In the genomic region with DNA sequence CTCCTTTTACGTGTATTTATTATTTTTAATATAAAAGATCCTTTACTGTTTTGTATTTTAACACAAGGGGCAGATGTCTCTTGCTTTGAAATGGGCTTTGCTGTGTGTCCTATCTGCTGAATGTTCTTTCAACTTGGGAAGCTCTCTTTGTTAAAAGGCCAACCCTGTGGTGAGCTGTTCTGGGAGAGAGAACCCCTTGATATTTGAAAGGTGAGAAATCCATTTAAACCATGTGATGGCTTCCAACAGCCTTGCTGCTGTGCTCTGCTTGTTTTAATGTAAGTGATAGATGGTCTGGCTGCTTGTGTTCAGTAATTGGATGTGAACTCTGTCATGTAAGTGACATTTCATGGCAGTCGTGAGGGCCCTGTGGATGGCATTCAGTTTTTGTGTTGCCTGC, we compare ENCODE assay signal across 18 mouse cellular contexts.
DNase-seq lines count a peak whose midpoint lies in the region; ATAC-seq and TF ChIP-seq lines count a peak whose summit lies in the region.
"Had no signal": no experiment of that assay in that cellular context is flagged by ENCODE, and none has a peak within 500 bp of the region (broad histone marks: within the 10 kb centered on the region; RNA-seq: fewer than 3 reads in every experiment).

No protein-coding gene starts in this region.

- H3K27me3 ChIP-seq in heart, postnatal 0 days (ENCODE audit: control insufficient read depth, insufficient read depth, low read length), result no peaks in the 10 kb centered on the region
- H3K27me3 ChIP-seq in heart, embryonic 11.5 days (ENCODE audit: control insufficient read depth, insufficient read depth, low read length), result no peaks in the 10 kb centered on the region
- no peaks in the 10 kb centered on the region for H3K27me3 ChIP-seq in midbrain, embryonic 12.5 days
- H3K27me3 ChIP-seq in midbrain, embryonic 11.5 days (ENCODE audit: control insufficient read depth, insufficient read depth, low read length), result no peaks in the 10 kb centered on the region
- H3K27me3 ChIP-seq in liver, postnatal 0 days (ENCODE audit: insufficient read depth, low read length), result no peaks in the 10 kb centered on the region
- H3K27me3 ChIP-seq: embryonic facial prominence, embryonic 15.5 days; intestine, embryonic 15.5 days; limb, embryonic 13.5 days; stomach, embryonic 15.5 days had no signal

- no peak for DNase-seq in heart, postnatal 0 days (ENCODE audit: low spot score)
- DNase-seq in midbrain, embryonic 11.5 days (ENCODE audit: low spot score, missing footprints), result no peak
- no peak for DNase-seq in liver, postnatal 0 days
- DNase-seq in testis, postnatal 10 days (ENCODE audit: low spot score), result no peak
- DNase-seq: cerebellum, adult 9-11 months; gastrocnemius, postnatal 10 days; heart, postnatal 14 days; kidney, postnatal 10 days; lung, adult 18-20 months; spleen, adult 18-20 months had no signal

- TF ChIP-seq EP300 in heart, postnatal 0 days (IDR thresholded peaks at IDR 0.05; ENCODE audit: low read depth), result no peak
- TF ChIP-seq EP300 in liver, postnatal 0 days (IDR thresholded peaks at IDR 0.05; ENCODE audit: low read depth), result no peak

- no peak for TF ChIP-seq CTCF in heart, postnatal 0 days (IDR thresholded peaks at IDR 0.05; ENCODE audit: low read depth)
- no peak for TF ChIP-seq CTCF in liver, postnatal 0 days (IDR thresholded peaks at IDR 0.05; ENCODE audit: low read depth)

- WGBS in heart, postnatal 0 days, result 86% methylated on average over 2 of the region's 2 CpGs
- WGBS in heart, embryonic 11.5 days (ENCODE audit: insufficient replicate concordance), result 69% methylated on average over 2 of the region's 2 CpGs
- WGBS in midbrain, embryonic 12.5 days, result 17% methylated on average over 2 of the region's 2 CpGs
- WGBS in midbrain, embryonic 11.5 days, result 33% methylated on average over 2 of the region's 2 CpGs
- 84% methylated on average over 2 of the region's 2 CpGs for WGBS in liver, postnatal 0 days (ENCODE audit: insufficient replicate concordance)

- H3K4me2 ChIP-seq in heart, postnatal 0 days (ENCODE audit: low read depth, low read length), result no peak overlapping the region
- H3K4me2 ChIP-seq in heart, embryonic 11.5 days, result no peak overlapping the region
- H3K4me2 ChIP-seq in midbrain, embryonic 12.5 days (replicated peaks), result no peak overlapping the region
- no peak overlapping the region for H3K4me2 ChIP-seq in midbrain, embryonic 11.5 days
- no peak overlapping the region for H3K4me2 ChIP-seq in liver, postnatal 0 days (ENCODE audit: low read depth, low read length)
- H3K4me2 ChIP-seq: embryonic facial prominence, embryonic 15.5 days; intestine, embryonic 15.5 days; limb, embryonic 13.5 days; stomach, embryonic 15.5 days had no signal

- no peak for ATAC-seq in heart, postnatal 0 days (ENCODE audit: insufficient read depth, low read depth)
- no peak for ATAC-seq in heart, embryonic 11.5 days (replicated peaks; ENCODE audit: insufficient number of reproducible peaks, low FRiP score, low TSS enrichment)
- no peak for ATAC-seq in midbrain, embryonic 12.5 days (ENCODE audit: low FRiP score, low read depth)
- no peak for ATAC-seq in midbrain, embryonic 11.5 days (ENCODE audit: low FRiP score)
- ATAC-seq in liver, postnatal 0 days, result no peak
- no peak for ATAC-seq in inflammation-experienced regulatory T-cells, adult 6 months

- no peak overlapping the region for H3K9ac ChIP-seq in heart, postnatal 0 days (replicated peaks; ENCODE audit: low read depth, low read length)
- no peak overlapping the region for H3K9ac ChIP-seq in heart, embryonic 11.5 days (ENCODE audit: low read depth, low read length)
- no peak overlapping the region for H3K9ac ChIP-seq in midbrain, embryonic 12.5 days (replicated peaks)
- H3K9ac ChIP-seq in midbrain, embryonic 11.5 days (ENCODE audit: low read length), result no peak overlapping the region
- no peak overlapping the region for H3K9ac ChIP-seq in liver, postnatal 0 days (replicated peaks)
- H3K9ac ChIP-seq: embryonic facial prominence, embryonic 15.5 days; intestine, embryonic 15.5 days; limb, embryonic 13.5 days; stomach, embryonic 15.5 days had no signal

- peaks cover 53% of the 10 kb centered on the region for H3K4me1 ChIP-seq in heart, postnatal 0 days (ENCODE audit: control insufficient read depth, insufficient read depth)
- H3K4me1 ChIP-seq in heart, embryonic 11.5 days (ENCODE audit: control insufficient read depth, insufficient read depth, low read length), result peaks cover 58% of the 10 kb centered on the region
- H3K4me1 ChIP-seq in midbrain, embryonic 12.5 days, result peaks cover 63% of the 10 kb centered on the region
- peaks cover 28% of the 10 kb centered on the region for H3K4me1 ChIP-seq in midbrain, embryonic 11.5 days (ENCODE audit: control insufficient read depth, insufficient read depth, low read length)
- H3K4me1 ChIP-seq in liver, postnatal 0 days (ENCODE audit: insufficient read depth), result peaks cover 44% of the 10 kb centered on the region

- H3K9me3 ChIP-seq in heart, postnatal 0 days (replicated peaks; ENCODE audit: control insufficient read depth, low read length), result no peaks in the 10 kb centered on the region
- no peaks in the 10 kb centered on the region for H3K9me3 ChIP-seq in heart, embryonic 11.5 days (replicated peaks; ENCODE audit: control insufficient read depth, low read length)
- H3K9me3 ChIP-seq in midbrain, embryonic 12.5 days, result no peaks in the 10 kb centered on the region
- no peaks in the 10 kb centered on the region for H3K9me3 ChIP-seq in midbrain, embryonic 11.5 days (ENCODE audit: control insufficient read depth, low read length)
- no peaks in the 10 kb centered on the region for H3K9me3 ChIP-seq in liver, postnatal 0 days (ENCODE audit: low read length)
- H3K9me3 ChIP-seq: embryonic facial prominence, embryonic 15.5 days; G1E; intestine, embryonic 15.5 days; limb, embryonic 13.5 days; stomach, embryonic 15.5 days had no signal

- H3K4me3 ChIP-seq in heart, postnatal 0 days (ENCODE audit: low read depth, low read length), result no peak overlapping the region
- H3K4me3 ChIP-seq in heart, embryonic 11.5 days (ENCODE audit: low read depth, low read length), result no peak overlapping the region
- H3K4me3 ChIP-seq in midbrain, embryonic 12.5 days, result no peak overlapping the region
- no peak overlapping the region for H3K4me3 ChIP-seq in midbrain, embryonic 11.5 days (ENCODE audit: low read depth, low read length)
- H3K4me3 ChIP-seq in liver, postnatal 0 days (ENCODE audit: low read depth, low read length), result no peak overlapping the region
- H3K4me3 ChIP-seq: embryonic facial prominence, embryonic 15.5 days; intestine, embryonic 15.5 days; limb, embryonic 13.5 days; stomach, embryonic 15.5 days had no signal

- H3K36me3 ChIP-seq in heart, postnatal 0 days (replicated peaks; ENCODE audit: control insufficient read depth, insufficient read depth, low read length), result no peaks in the 10 kb centered on the region
- H3K36me3 ChIP-seq in heart, embryonic 11.5 days (ENCODE audit: control insufficient read depth, insufficient read depth, low read length), result no peaks in the 10 kb centered on the region
- no peaks in the 10 kb centered on the region for H3K36me3 ChIP-seq in midbrain, embryonic 12.5 days
- no peaks in the 10 kb centered on the region for H3K36me3 ChIP-seq in midbrain, embryonic 11.5 days (ENCODE audit: control insufficient read depth, insufficient read depth, low read length)
- no peaks in the 10 kb centered on the region for H3K36me3 ChIP-seq in liver, postnatal 0 days (replicated peaks; ENCODE audit: insufficient read depth, low read length)
- H3K36me3 ChIP-seq: embryonic facial prominence, embryonic 15.5 days; intestine, embryonic 15.5 days; limb, embryonic 13.5 days; stomach, embryonic 15.5 days had no signal

- H3K27ac ChIP-seq in heart, postnatal 0 days (ENCODE audit: low read depth), result 0 out of 2 replicates have a peak overlapping the region, but pooled peaks have one; percentile 31
- H3K27ac ChIP-seq in heart, embryonic 11.5 days (ENCODE audit: low read depth, low read length), result no peak overlapping the region
- H3K27ac ChIP-seq in midbrain, embryonic 12.5 days (replicated peaks), result peak overlapping the region; percentile 64
- no peak overlapping the region; the same call in 1 of the 2 replicates for H3K27ac ChIP-seq in midbrain, embryonic 11.5 days (ENCODE audit: low read depth, low read length)
- 0 out of 2 replicates have a peak overlapping the region, but pooled peaks have one; percentile 4 for H3K27ac ChIP-seq in liver, postnatal 0 days (ENCODE audit: low read depth)
- H3K27ac ChIP-seq: embryonic facial prominence, embryonic 15.5 days; intestine, embryonic 15.5 days; limb, embryonic 13.5 days; stomach, embryonic 15.5 days had no signal

Comparison
In these comparisons a context has a peak if more than half of its experiments do, and no peak if none do; other contexts are left out.
1. H3K27ac ChIP-seq: peak in heart, postnatal 0 days (single experiment), midbrain, embryonic 12.5 days (single experiment) and liver, postnatal 0 days (single experiment); none in heart, embryonic 11.5 days (single experiment) and midbrain, embryonic 11.5 days (single experiment).